Comparison of ENCODE assay signal across 8 mouse cellular contexts in the genomic region with DNA sequence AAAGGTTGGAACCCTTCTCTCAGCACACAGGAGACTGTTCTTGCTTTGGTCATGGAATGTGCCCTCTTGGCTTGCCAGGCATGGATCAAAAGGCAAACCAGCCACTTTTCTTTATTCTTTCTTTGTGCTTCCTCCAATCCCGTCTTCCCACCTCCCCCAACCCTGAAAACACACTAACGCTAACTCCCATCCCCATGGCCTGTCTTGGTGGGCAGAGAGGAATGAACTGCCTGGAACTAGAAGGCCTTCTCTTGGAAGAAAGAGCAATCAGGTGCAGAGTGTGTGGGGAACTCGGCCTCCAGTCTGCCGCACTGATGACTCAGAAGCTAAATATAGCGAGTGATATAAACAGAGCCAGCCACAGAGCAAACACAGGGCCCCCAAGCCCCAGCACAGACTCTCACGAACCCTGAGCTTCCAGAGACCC. TPM values are rescaled to one million over a fixed set of nuclear protein-coding genes. Genes with fewer than 3 reads are reported as not detected.
DNase-seq lines count a peak whose midpoint lies in the region; ATAC-seq and TF ChIP-seq lines count a peak whose summit lies in the region.

No protein-coding gene starts in this region.

- intact Hi-C loops in heart, adult 2 months (cut with DNase I): loop anchor here (2.0 kb wide), 1 partner anchor 30 kb away; no protein-coding TSS in a partner anchor

- DNase-seq in embryo, embryonic 10 days (ENCODE audit: low spot score): peak; percentile 48
- DNase-seq in embryo, embryonic 11 days: no peak
- DNase-seq in adipocyte (ENCODE audit: low spot score): peak; percentile 68
- DNase-seq in heart, adult 2 months: peak in 1 of 2 experiments; percentile 79
- DNase-seq in kidney, adult 9 months: peak; percentile 59
- peak; percentile 60 for DNase-seq in lung, postnatal 14 days
- peak; percentile 63 for DNase-seq in thymus, postnatal 14 days
- no peak for DNase-seq in forebrain, embryonic 11.5 days (ENCODE audit: low spot score)

- peak overlapping the region; percentile 50 for H3K9ac ChIP-seq in heart, adult 2 months (ENCODE audit: low read depth, low read length)
- H3K9ac ChIP-seq in forebrain, embryonic 11.5 days (ENCODE audit: low read length): no peak overlapping the region

- no peaks in the 10 kb centered on the region for H3K27me3 ChIP-seq in heart, adult 2 months (ENCODE audit: control insufficient read depth, insufficient read depth, low read length)
- H3K27me3 ChIP-seq in forebrain, embryonic 11.5 days (ENCODE audit: control insufficient read depth, insufficient read depth, low read length): no peaks in the 10 kb centered on the region

- H3K4me3 ChIP-seq in heart, adult 2 months: no peak overlapping the region
- no peak overlapping the region for H3K4me3 ChIP-seq in forebrain, embryonic 11.5 days (ENCODE audit: low read depth, low read length)

- peaks cover 6% of the 10 kb centered on the region; the same call in 1 of the 2 replicates for H3K36me3 ChIP-seq in heart, adult 2 months (ENCODE audit: control insufficient read depth, insufficient read depth, low read length)
- H3K36me3 ChIP-seq in forebrain, embryonic 11.5 days (ENCODE audit: control insufficient read depth, insufficient read depth, low read length): no peaks in the 10 kb centered on the region

- TF ChIP-seq CTCF in heart, adult 2 months (IDR thresholded peaks at IDR 0.05): no peak

- H3K4me2 ChIP-seq in forebrain, embryonic 11.5 days (ENCODE audit: low read depth, low read length, severe bottlenecking): no peak overlapping the region

- peak overlapping the region; percentile 95 for H3K27ac ChIP-seq in heart, adult 2 months
- no peak overlapping the region for H3K27ac ChIP-seq in forebrain, embryonic 11.5 days (ENCODE audit: low read depth, low read length)

- ATAC-seq in forebrain, embryonic 11.5 days (replicated peaks; ENCODE audit: low FRiP score): no peak

- no peaks in the 10 kb centered on the region for H3K79me2 ChIP-seq in heart, adult 2 months (replicated peaks; ENCODE audit: control insufficient read depth, insufficient read depth, low read length)

- H3K4me1 ChIP-seq in heart, adult 2 months (ENCODE audit: control insufficient read depth, insufficient read depth, low read length): peaks cover 32% of the 10 kb centered on the region
- peaks cover 5% of the 10 kb centered on the region; the same call in 1 of the 2 replicates for H3K4me1 ChIP-seq in forebrain, embryonic 11.5 days (replicated peaks; ENCODE audit: control insufficient read depth, insufficient read depth, low read length)

- TF ChIP-seq POLR2A in heart, adult 2 months (IDR thresholded peaks at IDR 0.05; ENCODE audit: insufficient read depth, low read depth, low read length): peak; percentile 44; the same call in 1 of the 2 replicates

- 0 out of 2 replicates have a peak, but pooled peaks have one; percentile 42 for TF ChIP-seq EP300 in heart, adult 2 months (IDR thresholded peaks at IDR 0.05; ENCODE audit: insufficient read depth, low read depth, low read length)

- no peaks in the 10 kb centered on the region for H3K9me3 ChIP-seq in forebrain, embryonic 11.5 days (ENCODE audit: control insufficient read depth, low read length)

- WGBS in heart, adult 2 months: 11% methylated on average over 6 of the region's 6 CpGs
- 41% methylated on average over 6 of the region's 6 CpGs for WGBS in forebrain, embryonic 11.5 days

RNA-seq across cellular contexts. Expression of a gene that starts 8.8 kb away (rescaled TPM):
- total RNA-seq in heart, adult 2 months (2021): 1 to 10 TPM; 5.5 to 7.0 TPM
- polyA plus RNA-seq in heart, adult 2 months (2012; rRNA removed): 2.9 and 5.7 TPM in 2 replicates
- polyA plus RNA-seq in forebrain, embryonic 11.5 days (2014; fragmentation: Nextera tagmentation; extraction: Ambion mirVana): 2.4 and 6.0 TPM in 2 replicates

RNA-seq across cellular contexts. Expression of a gene that starts 57.3 kb away (rescaled TPM):
- total RNA-seq in heart, adult 2 months (2021): 1 to 10 TPM in 1 of 2 experiments, under 1 TPM in 1; 0.65 to 1.8 TPM
- 0.25 and 1.1 TPM in 2 replicates for polyA plus RNA-seq in heart, adult 2 months (2012; rRNA removed)
- polyA plus RNA-seq in forebrain, embryonic 11.5 days (2014; fragmentation: Nextera tagmentation; extraction: Ambion mirVana): 146 and 148 TPM in 2 replicates

Comparison
In these comparisons a context has a peak if more than half of its experiments do, and no peak if none do; other contexts are left out.
1. DNase-seq: peak in embryo, embryonic 10 days (single experiment), adipocyte (single experiment), kidney, adult 9 months (single experiment), lung, postnatal 14 days (single experiment) and thymus, postnatal 14 days (single experiment); none in embryo, embryonic 11 days (single experiment) and forebrain, embryonic 11.5 days (single experiment).
2. RNA of a gene that starts 57.3 kb away (polyA plus RNA-seq): 146 to 148 TPM in forebrain, embryonic 11.5 days; 0.25 to 1.1 TPM in heart, adult 2 months; every median in the first group is over 10 times any median in the second.